Mouse (Mus musculus): ENCODE results near the gene Polrmt. TPM values are rescaled to one million over a fixed set of nuclear protein-coding genes. Genes with fewer than 3 reads are reported as not detected.
"Not testable (repeated sequence)": the region's sequence is repeated elsewhere in the genome, so short reads cannot be mapped to it uniquely, and the experiment has no call there.

The Polrmt gene
- polyA plus RNA-seq, 1 experiment from 2014 or later: 49.6 TPM

- Histone ChIP-seq H3K36me3 (peaks cover 28% of the 10 kb centered on the region), H3K4me2 (replicated peaks) (peak overlapping the region; percentile 87), H3K9ac (peak overlapping the region; percentile 93), H3K4me3 (peak overlapping the region; percentile 81), H3K27me3 (no peaks in the 10 kb centered on the region), H3K27ac (no peak overlapping the region), H3K9me3 (no peaks in the 10 kb centered on the region), H3K4me1 (peaks cover 32% of the 10 kb centered on the region)
- no peak for ATAC-seq (ENCODE audit: insufficient number of reproducible peaks, insufficient read depth, low FRiP score, low TSS enrichment)
- 6% methylated on average over 10 of the region's 10 CpGs for WGBS
Observed at GRCm38 (mm10) chr10:79704970-79705360, 41.4 kb downstream of the Polrmt start.

DNA sequence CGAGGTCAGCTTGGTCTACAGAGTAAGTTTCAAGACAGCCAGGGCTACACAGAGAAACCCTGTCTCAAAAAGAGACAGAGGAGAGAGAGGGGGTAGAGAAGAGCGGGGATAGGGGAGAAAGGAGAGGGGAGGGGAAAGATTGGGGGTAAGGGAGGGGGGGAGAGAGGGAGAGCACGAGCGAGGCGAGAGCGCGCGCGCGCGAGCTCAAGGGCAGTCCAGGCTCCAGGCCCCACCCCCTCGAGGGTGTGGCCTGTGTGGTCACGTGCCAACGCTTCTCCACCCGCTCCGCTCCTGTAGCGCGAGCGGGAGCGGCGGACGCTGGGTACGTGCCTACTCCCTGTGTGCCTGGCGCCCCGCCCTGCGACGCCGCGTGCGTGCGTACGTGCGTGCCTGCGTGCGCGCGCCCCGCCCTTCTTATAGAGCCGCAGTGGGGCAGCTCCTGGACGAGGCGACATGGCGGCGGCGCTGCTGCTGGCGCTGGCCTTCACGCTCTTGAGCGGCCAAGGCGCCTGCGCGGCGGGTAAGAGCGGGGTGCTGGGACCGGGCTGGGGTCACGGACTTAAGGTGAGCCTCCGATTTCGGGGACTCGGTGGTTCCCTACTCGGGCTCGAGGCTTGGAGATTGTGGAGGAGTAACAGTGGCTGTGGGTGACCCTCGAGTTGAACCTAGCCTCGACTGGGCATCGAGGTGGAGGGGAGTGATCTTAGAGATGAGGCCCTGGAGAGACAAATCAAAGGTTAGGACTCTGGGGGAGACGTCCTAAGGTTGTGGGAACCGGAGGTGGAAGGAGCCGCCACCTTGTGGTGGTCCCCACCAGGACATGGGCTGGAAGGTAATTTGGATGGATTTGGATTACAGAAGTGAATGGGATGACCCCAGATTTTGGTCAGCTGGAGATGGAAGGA, 42.1 kb downstream of the Polrmt start, which contains the start of gene Bsg:
Gene Bsg, plus strand, starts transcription at position 427 of the 905 bp plus-strand sequence.
- Histone ChIP-seq H3K4me3 (peak within 1 kb of the TSS; percentile 81), H3K4me2 (replicated peaks) (peak within 1 kb of the TSS; percentile 87), H3K27me3 (no peaks in the 10 kb centered on the region), H3K4me1 (peaks cover 32% of the 10 kb centered on the region), H3K36me3 (peaks cover 22% of the 10 kb centered on the region), H3K9ac (peak within 1 kb of the TSS; percentile 93), H3K9me3 (no peaks in the 10 kb centered on the region), H3K27ac (peak within 1 kb of the TSS; percentile 80)
- peak; percentile 91 for ATAC-seq (ENCODE audit: insufficient number of reproducible peaks, insufficient read depth, low FRiP score, low TSS enrichment)
- WGBS: under 1% methylated on average over 58 of the region's 65 CpGs

DNA sequence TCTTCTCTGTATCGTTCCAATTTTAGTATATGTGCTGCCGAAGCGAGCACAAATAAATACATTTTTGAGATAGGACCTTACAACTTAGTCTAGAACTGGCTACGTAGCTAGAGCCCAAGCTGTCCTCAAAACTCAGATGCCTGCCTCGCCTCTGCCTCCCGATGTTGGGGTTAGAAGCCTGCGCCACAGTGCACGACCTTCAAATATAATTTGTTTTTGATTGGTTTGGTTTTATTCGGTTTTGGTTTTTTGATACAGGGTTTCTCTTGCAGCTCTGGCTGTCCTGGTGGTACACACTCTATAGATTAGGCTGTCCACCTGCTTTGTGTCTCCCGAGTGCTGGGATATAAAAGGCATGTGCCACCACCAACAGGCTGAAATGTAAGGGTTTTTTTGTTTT, 42.8 kb downstream of the Polrmt start:
- ATAC-seq (ENCODE audit: insufficient number of reproducible peaks, insufficient read depth, low FRiP score, low TSS enrichment): no peak
- Histone ChIP-seq H3K4me1 (peaks cover 29% of the 10 kb centered on the region), H3K9me3 (no peaks in the 10 kb centered on the region), H3K36me3 (peaks cover 14% of the 10 kb centered on the region), H3K9ac (0 out of 2 replicates have a peak overlapping the region, but pooled peaks have one; percentile 38), H3K27me3 (no peaks in the 10 kb centered on the region), H3K27ac (peak overlapping the region; percentile 65; the same call in 1 of the 2 replicates), H3K4me2 (replicated peaks) (peak overlapping the region; percentile 87), H3K4me3 (peak overlapping the region; percentile 81)
- 78% methylated on average over 10 of the region's 10 CpGs for WGBS

DNA sequence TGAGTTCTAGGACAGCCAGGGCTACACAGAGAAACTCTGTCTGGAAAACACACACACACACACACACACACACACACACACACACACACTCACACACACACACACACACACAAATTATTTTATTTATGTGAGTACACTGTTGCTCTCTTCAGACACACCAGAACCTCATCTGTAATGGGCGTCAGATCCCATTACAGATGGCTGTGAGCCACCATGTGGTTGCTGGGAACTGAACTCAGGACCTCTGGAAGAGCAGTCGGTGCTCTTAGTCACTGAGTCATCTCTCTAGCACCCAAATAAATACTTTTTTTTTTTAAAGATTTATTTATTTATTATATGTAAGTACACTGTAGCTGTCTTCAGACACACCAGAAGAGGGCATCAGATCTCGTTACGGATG, 43.4 kb downstream of the Polrmt start:
- peaks cover 29% of the 10 kb centered on the region for H3K4me1 ChIP-seq
- H3K27me3 ChIP-seq; H3K9me3 ChIP-seq; ATAC-seq (ENCODE audit: insufficient number of reproducible peaks, insufficient read depth, low FRiP score, low TSS enrichment); H3K27ac ChIP-seq; H3K36me3 ChIP-seq; H3K9ac ChIP-seq; H3K4me3 ChIP-seq; H3K4me2 ChIP-seq (replicated peaks): not testable (repeated sequence)
- WGBS: 88% methylated on average over 4 of the region's 4 CpGs

- H3K4me3 ChIP-seq: no peak overlapping the region
- no peak overlapping the region for H3K27ac ChIP-seq
- no peak overlapping the region for H3K4me2 ChIP-seq (replicated peaks)
- no peaks in the 10 kb centered on the region for H3K36me3 ChIP-seq
- no peaks in the 10 kb centered on the region for H3K9me3 ChIP-seq
- WGBS: 42% methylated on average over 10 of the region's 10 CpGs
- no peak for ATAC-seq (ENCODE audit: insufficient number of reproducible peaks, insufficient read depth, low FRiP score, low TSS enrichment)
- H3K9ac ChIP-seq: no peak overlapping the region
- H3K4me1 ChIP-seq: peaks cover 22% of the 10 kb centered on the region
- H3K27me3 ChIP-seq: no peaks in the 10 kb centered on the region
Observed at GRCm38 (mm10) chr10:79701443-79702129, 44.8 kb downstream of the Polrmt start.

- Histone ChIP-seq H3K27me3 (no peaks in the 10 kb centered on the region), H3K4me2 (replicated peaks) (no peak overlapping the region), H3K9ac (no peak overlapping the region), H3K4me1 (peaks cover 21% of the 10 kb centered on the region), H3K27ac (no peak overlapping the region), H3K9me3 (no peaks in the 10 kb centered on the region), H3K36me3 (no peaks in the 10 kb centered on the region), H3K4me3 (no peak overlapping the region)
- 43% methylated on average over 7 of the region's 7 CpGs for WGBS
- ATAC-seq (ENCODE audit: insufficient number of reproducible peaks, insufficient read depth, low FRiP score, low TSS enrichment): no peak
Observed at GRCm38 (mm10) chr10:79700676-79701075, 45.7 kb downstream of the Polrmt start.

GRCm38 (mm10) chr10:79698459-79698858, 47.9 kb downstream of the Polrmt start:
- WGBS: 98% methylated on average over 6 of the region's 6 CpGs
- Histone ChIP-seq H3K4me1 (peaks cover 18% of the 10 kb centered on the region), H3K9ac (no peak overlapping the region; the same call in 1 of the 2 replicates), H3K4me3 (no peak overlapping the region), H3K4me2 (replicated peaks) (no peak overlapping the region), H3K9me3 (no peaks in the 10 kb centered on the region), H3K27me3 (no peaks in the 10 kb centered on the region), H3K27ac (no peak overlapping the region), H3K36me3 (no peaks in the 10 kb centered on the region)
- ATAC-seq (ENCODE audit: insufficient number of reproducible peaks, insufficient read depth, low FRiP score, low TSS enrichment): no peak

- H3K4me2 ChIP-seq (replicated peaks): no peak overlapping the region
Observed at GRCm38 (mm10) chr10:79697916-79698315, 48.5 kb downstream of the Polrmt start.

DNA sequence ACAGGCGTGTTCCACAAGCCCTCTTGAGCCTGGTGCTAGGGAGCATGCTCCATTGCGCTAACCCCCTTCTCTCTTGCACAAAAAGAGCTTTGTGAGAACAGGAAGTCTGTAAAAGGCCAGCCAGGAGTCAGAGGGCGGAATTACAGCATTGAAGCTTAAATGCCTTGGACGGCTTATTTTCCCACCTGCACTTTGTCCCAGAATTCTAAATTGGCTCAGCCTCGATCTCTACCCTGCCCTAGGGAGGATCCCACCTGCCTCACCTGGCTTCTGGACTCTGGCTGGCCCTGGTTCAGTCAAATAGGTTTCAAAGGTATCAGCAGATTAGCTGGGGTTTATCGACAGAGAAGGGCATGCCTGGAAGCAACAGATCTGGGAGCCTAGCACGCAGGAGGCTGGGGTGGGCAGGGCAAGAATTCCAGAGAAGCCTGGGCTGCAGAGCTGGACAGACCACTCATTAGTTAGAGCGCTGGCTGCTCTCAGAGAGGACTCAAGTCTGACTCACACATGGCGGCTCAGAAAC, 50.2 kb downstream of the Polrmt start:
- Histone ChIP-seq H3K36me3 (no peaks in the 10 kb centered on the region), H3K27ac (peak overlapping the region; percentile 73), H3K4me1 (peaks cover 14% of the 10 kb centered on the region), H3K9me3 (peaks cover 5% of the 10 kb centered on the region), H3K4me3 (no peak overlapping the region), H3K9ac (no peak overlapping the region), H3K27me3 (no peaks in the 10 kb centered on the region), H3K4me2 (replicated peaks) (no peak overlapping the region; the same call in 1 of the 2 replicates)
- no peak for ATAC-seq (ENCODE audit: insufficient number of reproducible peaks, insufficient read depth, low FRiP score, low TSS enrichment)
- 23% methylated on average over 9 of the region's 9 CpGs for WGBS

More at GRCm38 (mm10) chr10:79697916-79698315, 48.5 kb downstream of the Polrmt start:
- 81% methylated on average over 6 of the region's 6 CpGs for WGBS
- Histone ChIP-seq H3K36me3 (no peaks in the 10 kb centered on the region), H3K27me3 (no peaks in the 10 kb centered on the region), H3K4me1 (peaks cover 18% of the 10 kb centered on the region), H3K9ac (no peak overlapping the region; the same call in 1 of the 2 replicates), H3K9me3 (no peaks in the 10 kb centered on the region), H3K27ac (no peak overlapping the region), H3K4me3 (no peak overlapping the region)
- ATAC-seq (ENCODE audit: insufficient number of reproducible peaks, insufficient read depth, low FRiP score, low TSS enrichment): no peak

- H3K27ac ChIP-seq: peak overlapping the region; percentile 73
- H3K9ac ChIP-seq: no peak overlapping the region
- no peaks in the 10 kb centered on the region for H3K27me3 ChIP-seq
- peaks cover 12% of the 10 kb centered on the region for H3K4me1 ChIP-seq
- 57% methylated on average over 13 of the region's 13 CpGs for WGBS
- no peak overlapping the region; the same call in 1 of the 2 replicates for H3K4me2 ChIP-seq (replicated peaks)
- ATAC-seq (ENCODE audit: insufficient number of reproducible peaks, insufficient read depth, low FRiP score, low TSS enrichment): no peak
- H3K4me3 ChIP-seq: 0 out of 2 replicates have a peak overlapping the region, but pooled peaks have one; percentile 2
- H3K36me3 ChIP-seq: no peaks in the 10 kb centered on the region
- peaks cover 5% of the 10 kb centered on the region for H3K9me3 ChIP-seq
Observed at GRCm38 (mm10) chr10:79695231-79696128, 50.9 kb downstream of the Polrmt start.

GRCm38 (mm10) chr10:79694379-79694655, 52.1 kb downstream of the Polrmt start:
- Histone ChIP-seq H3K27ac (no peak overlapping the region), H3K4me1 (peaks cover 12% of the 10 kb centered on the region), H3K9me3 (peaks cover 5% of the 10 kb centered on the region), H3K9ac (no peak overlapping the region), H3K4me3 (no peak overlapping the region), H3K27me3 (no peaks in the 10 kb centered on the region), H3K36me3 (peaks cover 1% of the 10 kb centered on the region), H3K4me2 (replicated peaks) (no peak overlapping the region)
- ATAC-seq (ENCODE audit: insufficient number of reproducible peaks, insufficient read depth, low FRiP score, low TSS enrichment): no peak
- 82% methylated on average over 6 of the region's 6 CpGs for WGBS
